Mouse (Mus musculus): ENCODE measurements around the gene Tceal3. TPM values are rescaled to one million over a fixed set of nuclear protein-coding genes. Genes with fewer than 3 reads are reported as not detected.
"Not testable (repeated sequence)": the region's sequence is repeated elsewhere in the genome, so short reads cannot be mapped to it uniquely, and the experiment has no call there.

Gene Tceal3
- under 1 TPM; 0.50 to 0.80 TPM for total RNA-seq (2021)
- 0.33 and 1.4 TPM in 2 replicates for polyA plus RNA-seq (2012; rRNA removed)
- long read RNA-seq, result 0 reads

- intact Hi-C loops (cut with DNase I), result no loop called here
- WGBS, result 49% methylated on average over 12 of the region's 12 CpGs
- no peak for TF ChIP-seq CTCF (IDR thresholded peaks at IDR 0.05)
- no peak for TF ChIP-seq POLR2A (IDR thresholded peaks at IDR 0.05; ENCODE audit: insufficient read depth, low read depth, low read length)
- no peak for TF ChIP-seq EP300 (IDR thresholded peaks at IDR 0.05; ENCODE audit: insufficient read depth, low read depth, low read length)
Measured at GRCm38 (mm10) chrX:136590199-136590896, at the start of gene Tceal3. Gene Tceal3, plus strand, starts transcription at chrX:136590842.

GRCm38 (mm10) chrX:136543956-136544355 is 46.7 kb upstream of the Tceal3 start, which contains the start of gene Kir3dl2:
Gene Kir3dl2, minus strand, starts transcription at chrX:136544056.
- H3K27ac ChIP-seq; H3K4me1 ChIP-seq (ENCODE audit: control insufficient read depth, insufficient read depth, low read length); H3K27me3 ChIP-seq (ENCODE audit: control insufficient read depth, insufficient read depth, low read length); H3K9ac ChIP-seq (ENCODE audit: low read depth, low read length); DNase-seq; intact Hi-C loops (cut with DNase I); H3K36me3 ChIP-seq (ENCODE audit: control insufficient read depth, insufficient read depth, low read length); H3K4me3 ChIP-seq; H3K79me2 ChIP-seq (replicated peaks; ENCODE audit: control insufficient read depth, insufficient read depth, low read length): not testable (repeated sequence)
- 52% methylated on average over 1 of the region's 1 CpGs for WGBS

More at GRCm38 (mm10) chrX:136590199-136590896, at the start of gene Tceal3:
- Histone ChIP-seq H3K27ac (no peak within 1 kb of the TSS), H3K4me1 (ENCODE audit: control insufficient read depth, insufficient read depth, low read length) (no peaks in the 10 kb centered on the region), H3K36me3 (ENCODE audit: control insufficient read depth, insufficient read depth, low read length) (no peaks in the 10 kb centered on the region), H3K27me3 (ENCODE audit: control insufficient read depth, insufficient read depth, low read length) (no peaks in the 10 kb centered on the region), H3K79me2 (replicated peaks; ENCODE audit: control insufficient read depth, insufficient read depth, low read length) (no peaks in the 10 kb centered on the region), H3K9ac (ENCODE audit: low read depth, low read length) (no peak within 1 kb of the TSS), H3K4me3 (no peak within 1 kb of the TSS)
- no peak for DNase-seq

DNA sequence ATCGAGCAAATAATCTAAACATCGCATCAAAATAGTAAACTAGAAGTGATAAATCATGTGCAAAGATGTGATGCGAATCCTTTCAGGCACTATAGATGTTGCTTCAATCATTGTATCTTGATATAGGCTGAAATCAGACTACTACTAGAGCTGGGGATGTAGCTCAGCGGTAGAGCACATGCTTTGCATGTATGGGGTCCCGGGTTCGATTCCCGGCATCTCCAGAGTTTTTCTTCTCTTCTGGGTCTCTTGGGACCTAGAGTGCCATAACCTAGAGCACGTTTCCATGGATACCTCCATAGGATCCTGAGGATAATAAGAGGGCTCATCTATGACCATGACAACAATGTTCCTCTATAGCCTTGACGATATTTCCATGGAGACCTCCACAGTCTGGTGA is 21.5 kb upstream of the Tceal3 start:
- H3K9ac ChIP-seq (ENCODE audit: low read depth, low read length); H3K4me3 ChIP-seq; H3K79me2 ChIP-seq (replicated peaks; ENCODE audit: control insufficient read depth, insufficient read depth, low read length); DNase-seq; H3K27me3 ChIP-seq (ENCODE audit: control insufficient read depth, insufficient read depth, low read length); H3K27ac ChIP-seq; H3K36me3 ChIP-seq (ENCODE audit: control insufficient read depth, insufficient read depth, low read length); intact Hi-C loops (cut with DNase I); H3K4me1 ChIP-seq (ENCODE audit: control insufficient read depth, insufficient read depth, low read length): not testable (repeated sequence)
- WGBS, result 87% methylated on average over 9 of the region's 9 CpGs

- Histone ChIP-seq H3K27me3 (ENCODE audit: control insufficient read depth, insufficient read depth, low read length) (no peaks in the 10 kb centered on the region), H3K4me1 (ENCODE audit: control insufficient read depth, insufficient read depth, low read length) (no peaks in the 10 kb centered on the region), H3K36me3 (ENCODE audit: control insufficient read depth, insufficient read depth, low read length) (no peaks in the 10 kb centered on the region), H3K79me2 (replicated peaks; ENCODE audit: control insufficient read depth, insufficient read depth, low read length) (no peaks in the 10 kb centered on the region), H3K27ac (no peak overlapping the region), H3K4me3 (no peak overlapping the region), H3K9ac (ENCODE audit: low read depth, low read length) (no peak overlapping the region)
- no peak for DNase-seq
- TF ChIP-seq CTCF (IDR thresholded peaks at IDR 0.05), result no peak
- intact Hi-C loops (cut with DNase I), result no loop called here
- 97% methylated on average over 1 of the region's 1 CpGs for WGBS
Measured at GRCm38 (mm10) chrX:136584617-136585016, 6.0 kb upstream of the Tceal3 start.

DNA sequence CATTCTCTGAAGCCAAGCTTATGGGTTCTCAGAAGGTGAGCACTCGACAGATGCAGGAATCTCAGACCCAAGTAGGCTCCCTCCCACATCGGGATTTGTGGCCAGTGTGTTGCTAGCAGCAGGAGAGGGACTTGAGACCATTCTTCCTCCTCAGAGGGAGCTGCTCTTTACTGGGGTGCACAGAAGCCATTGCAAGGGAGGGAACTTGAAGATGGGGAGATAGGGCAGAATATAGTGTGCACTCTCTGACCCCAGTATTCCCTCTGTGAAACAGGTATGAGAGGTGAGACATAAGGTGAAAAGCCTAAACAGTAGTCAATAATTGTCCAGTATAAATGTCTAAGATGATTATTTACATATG is 235 bp downstream of the Tceal3 start:
- Histone ChIP-seq H3K4me3 (no peak overlapping the region), H3K27ac (no peak overlapping the region), H3K79me2 (replicated peaks; ENCODE audit: control insufficient read depth, insufficient read depth, low read length) (no peaks in the 10 kb centered on the region), H3K27me3 (ENCODE audit: control insufficient read depth, insufficient read depth, low read length) (no peaks in the 10 kb centered on the region), H3K4me1 (ENCODE audit: control insufficient read depth, insufficient read depth, low read length) (no peaks in the 10 kb centered on the region), H3K36me3 (ENCODE audit: control insufficient read depth, insufficient read depth, low read length) (no peaks in the 10 kb centered on the region), H3K9ac (ENCODE audit: low read depth, low read length) (no peak overlapping the region)
- TF ChIP-seq EP300 (IDR thresholded peaks at IDR 0.05; ENCODE audit: insufficient read depth, low read depth, low read length) (no peak), CTCF (IDR thresholded peaks at IDR 0.05) (no peak), POLR2A (IDR thresholded peaks at IDR 0.05; ENCODE audit: insufficient read depth, low read depth, low read length) (no peak)
- WGBS, result 26% methylated on average over 2 of the region's 2 CpGs
- no peak for DNase-seq
- intact Hi-C loops (cut with DNase I), result no loop called here

GRCm38 (mm10) chrX:136599416-136599815 is 8.8 kb downstream of the Tceal3 start:
- no peaks in the 10 kb centered on the region for H3K36me3 ChIP-seq (ENCODE audit: control insufficient read depth, insufficient read depth, low read length)
- 16% methylated on average over 3 of the region's 3 CpGs for WGBS
- no peak overlapping the region for H3K27ac ChIP-seq
- H3K79me2 ChIP-seq (replicated peaks; ENCODE audit: control insufficient read depth, insufficient read depth, low read length), result no peaks in the 10 kb centered on the region
- no peaks in the 10 kb centered on the region for H3K27me3 ChIP-seq (ENCODE audit: control insufficient read depth, insufficient read depth, low read length)
- H3K9ac ChIP-seq (ENCODE audit: low read depth, low read length), result no peak overlapping the region
- TF ChIP-seq POLR2A (IDR thresholded peaks at IDR 0.05; ENCODE audit: insufficient read depth, low read depth, low read length) (no peak), EP300 (IDR thresholded peaks at IDR 0.05; ENCODE audit: insufficient read depth, low read depth, low read length) (no peak), CTCF (IDR thresholded peaks at IDR 0.05) (peak; percentile 71)
- no peak overlapping the region for H3K4me3 ChIP-seq
- H3K4me1 ChIP-seq (ENCODE audit: control insufficient read depth, insufficient read depth, low read length), result no peaks in the 10 kb centered on the region
- DNase-seq, result no peak
- intact Hi-C loops (cut with DNase I), result no loop called here
